Mouse (Mus musculus): ENCODE data around the gene Nln. TPM values are rescaled to one million over a fixed set of nuclear protein-coding genes. Genes with fewer than 3 reads are reported as not detected.

Gene Nln
- polyA plus RNA-seq, 1 experiment: 3.1 TPM

DNA sequence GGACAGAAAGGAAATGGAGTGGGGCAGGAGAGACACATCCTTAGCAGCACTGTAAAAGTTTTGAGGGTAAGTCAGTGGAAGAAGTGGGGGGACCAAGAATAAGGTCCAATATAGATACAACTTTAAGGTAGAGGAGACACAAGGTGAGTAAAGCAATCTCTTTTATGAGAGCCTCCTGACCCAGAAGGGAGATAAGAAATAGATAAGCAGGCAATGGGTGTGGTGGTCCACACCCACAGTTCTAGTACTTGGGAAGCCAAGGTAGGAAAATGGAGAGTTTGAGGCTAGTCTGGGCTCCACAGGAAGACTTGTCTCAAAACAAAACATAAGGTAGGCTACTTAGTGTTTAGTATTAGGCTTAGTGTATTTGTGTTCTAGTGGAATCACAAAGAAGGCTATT is 79.9 kb downstream of the Nln start:
- peaks cover 45% of the 10 kb centered on the region for H3K4me1 ChIP-seq (ENCODE audit: control insufficient read depth, insufficient read depth, insufficient read length, low read length)
- H3K4me3 ChIP-seq (ENCODE audit: low read depth, low read length): no peak overlapping the region
- H3K27me3 ChIP-seq (ENCODE audit: control insufficient read depth, insufficient read depth, low read length): no peaks in the 10 kb centered on the region
- peak overlapping the region; percentile 100 for H3K27ac ChIP-seq (ENCODE audit: insufficient read depth, low read depth, low read length)
- TF ChIP-seq POLR2A (IDR thresholded peaks at IDR 0.05; ENCODE audit: low read depth, low read length) (no peak), CTCF (IDR thresholded peaks at IDR 0.05; ENCODE audit: extremely low read depth, insufficient read length, insufficient replicate concordance, low read depth, low read length) (no peak)
- no peaks in the 10 kb centered on the region for H3K36me3 ChIP-seq (ENCODE audit: control insufficient read depth, insufficient read depth, low read length)

DNA sequence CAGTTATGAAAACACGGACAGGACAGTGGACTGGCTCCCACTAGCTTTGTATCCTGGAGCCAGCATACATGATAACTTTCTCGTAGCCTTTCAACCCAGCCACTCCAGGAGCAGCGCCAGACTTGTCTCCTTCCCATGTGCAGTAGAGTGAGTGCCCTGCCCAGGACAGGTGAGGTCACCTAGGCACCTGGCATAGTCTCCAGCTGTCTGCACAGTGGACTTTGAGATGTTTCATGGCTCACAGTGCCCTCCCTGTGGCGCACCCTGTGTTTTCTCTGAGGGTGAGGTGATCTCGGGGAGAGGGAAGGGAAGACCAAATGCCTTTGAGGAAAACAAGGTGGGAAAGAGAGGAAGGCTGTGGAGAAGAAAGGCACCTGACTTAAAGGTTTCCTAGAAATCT is 80.3 kb downstream of the Nln start:
- WGBS: 30% methylated on average over 5 of the region's 5 CpGs
- TF ChIP-seq CTCF (IDR thresholded peaks at IDR 0.05; ENCODE audit: extremely low read depth, insufficient read length, insufficient replicate concordance, low read depth, low read length) (no peak), POLR2A (IDR thresholded peaks at IDR 0.05; ENCODE audit: low read depth, low read length) (no peak)
- Histone ChIP-seq H3K36me3 (ENCODE audit: control insufficient read depth, insufficient read depth, low read length) (no peaks in the 10 kb centered on the region), H3K27ac (ENCODE audit: insufficient read depth, low read depth, low read length) (peak overlapping the region; percentile 100), H3K27me3 (ENCODE audit: control insufficient read depth, insufficient read depth, low read length) (no peaks in the 10 kb centered on the region), H3K4me3 (ENCODE audit: low read depth, low read length) (no peak overlapping the region), H3K4me1 (ENCODE audit: control insufficient read depth, insufficient read depth, insufficient read length, low read length) (peaks cover 41% of the 10 kb centered on the region)

DNA sequence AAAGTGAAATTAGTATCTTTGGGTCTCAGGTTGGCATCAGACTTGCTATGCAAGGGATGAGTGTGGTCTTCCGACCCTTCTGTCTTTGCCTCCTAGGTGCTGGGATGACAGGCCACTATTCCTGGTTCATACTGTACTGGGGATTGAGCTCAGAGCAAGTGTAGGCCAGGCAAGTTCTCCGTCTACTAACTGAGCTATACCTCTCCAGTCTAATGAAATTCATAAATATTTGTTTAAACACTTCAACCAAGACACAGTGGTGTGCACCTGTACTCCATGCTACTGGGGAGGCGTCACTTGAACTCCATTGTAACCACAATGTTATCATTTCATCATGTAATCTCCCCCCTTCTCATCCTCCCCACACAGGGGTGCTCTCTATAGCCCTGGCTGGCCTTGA is 82.9 kb downstream of the Nln start:
- no peak for TF ChIP-seq CTCF (IDR thresholded peaks at IDR 0.05; ENCODE audit: extremely low read depth, insufficient read length, insufficient replicate concordance, low read depth, low read length)
- no peak for TF ChIP-seq POLR2A (IDR thresholded peaks at IDR 0.05; ENCODE audit: low read depth, low read length)
- H3K4me3 ChIP-seq (ENCODE audit: low read depth, low read length): no peak overlapping the region
- no peaks in the 10 kb centered on the region for H3K36me3 ChIP-seq (ENCODE audit: control insufficient read depth, insufficient read depth, low read length)
- 84% methylated on average over 3 of the region's 3 CpGs for WGBS
- peaks cover 32% of the 10 kb centered on the region for H3K4me1 ChIP-seq (ENCODE audit: control insufficient read depth, insufficient read depth, insufficient read length, low read length)
- no peak overlapping the region for H3K27ac ChIP-seq (ENCODE audit: insufficient read depth, low read depth, low read length)
- no peaks in the 10 kb centered on the region for H3K27me3 ChIP-seq (ENCODE audit: control insufficient read depth, insufficient read depth, low read length)

DNA sequence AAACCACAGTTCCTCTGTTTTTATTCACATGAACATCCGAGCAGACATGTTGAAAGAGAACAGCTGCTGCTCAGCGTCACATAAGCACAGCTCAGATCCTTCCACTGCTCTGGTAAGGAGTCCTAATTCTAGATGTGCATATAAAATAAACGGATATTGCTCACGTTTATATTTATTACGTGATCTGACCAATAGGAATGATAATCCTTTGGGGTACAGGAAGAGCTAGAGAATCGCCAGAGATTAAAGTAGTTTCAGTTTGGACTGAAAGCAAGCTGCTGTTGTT is 83.8 kb downstream of the Nln start:
- no peaks in the 10 kb centered on the region for H3K36me3 ChIP-seq (ENCODE audit: control insufficient read depth, insufficient read depth, low read length)
- H3K4me1 ChIP-seq (ENCODE audit: control insufficient read depth, insufficient read depth, insufficient read length, low read length): peaks cover 31% of the 10 kb centered on the region
- 48% methylated on average over 6 of the region's 6 CpGs for WGBS
- no peaks in the 10 kb centered on the region for H3K27me3 ChIP-seq (ENCODE audit: control insufficient read depth, insufficient read depth, low read length)
- H3K4me3 ChIP-seq (ENCODE audit: low read depth, low read length): no peak overlapping the region
- peak overlapping the region; percentile 77 for H3K27ac ChIP-seq (ENCODE audit: insufficient read depth, low read depth, low read length)
- TF ChIP-seq POLR2A (IDR thresholded peaks at IDR 0.05; ENCODE audit: low read depth, low read length) (no peak), CTCF (IDR thresholded peaks at IDR 0.05; ENCODE audit: extremely low read depth, insufficient read length, insufficient replicate concordance, low read depth, low read length) (no peak)

DNA sequence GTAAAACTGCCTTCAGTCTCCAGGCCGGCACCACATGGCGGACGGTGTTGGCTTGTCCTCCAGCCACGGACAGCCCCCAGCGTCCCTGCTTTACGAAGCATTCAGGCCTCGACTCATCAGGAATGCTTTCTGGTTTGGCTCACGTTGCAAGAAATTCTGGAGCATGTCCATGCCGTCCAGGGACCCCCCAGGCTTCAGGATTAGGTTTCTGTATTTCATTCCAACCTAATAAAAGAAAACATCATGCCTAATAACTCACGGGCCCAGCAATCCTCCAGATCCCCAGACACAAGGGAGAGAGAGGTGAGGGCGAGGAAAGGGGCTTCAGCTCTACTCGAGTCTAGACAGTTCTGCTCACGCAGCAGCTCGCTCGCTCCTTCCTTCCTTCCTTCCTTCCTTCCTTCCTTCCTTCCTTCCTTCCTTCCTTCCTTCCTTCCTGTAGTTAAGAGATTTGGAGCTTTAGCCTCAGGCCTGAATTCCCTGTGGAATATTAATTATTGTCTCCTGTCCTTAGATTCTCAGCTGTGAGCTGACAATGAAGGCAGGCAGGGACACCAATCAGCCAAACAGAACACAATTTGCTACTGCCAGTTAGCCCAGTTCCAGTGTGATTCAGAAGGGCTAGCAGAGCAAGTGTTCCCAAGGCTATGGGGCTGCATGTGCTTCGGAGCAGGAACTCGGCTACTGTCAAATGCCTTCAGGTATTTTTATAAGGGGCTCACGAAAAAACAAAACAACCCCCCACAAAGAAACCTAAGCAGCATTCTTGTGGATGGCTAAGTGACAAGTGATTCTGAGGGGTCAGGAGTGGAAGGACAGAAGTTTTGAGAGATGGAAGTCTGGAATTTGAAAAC is 84.3 kb downstream of the Nln start:
- Histone ChIP-seq H3K27ac (ENCODE audit: insufficient read depth, low read depth, low read length) (peak overlapping the region; percentile 77), H3K27me3 (ENCODE audit: control insufficient read depth, insufficient read depth, low read length) (no peaks in the 10 kb centered on the region), H3K36me3 (ENCODE audit: control insufficient read depth, insufficient read depth, low read length) (no peaks in the 10 kb centered on the region), H3K4me1 (ENCODE audit: control insufficient read depth, insufficient read depth, insufficient read length, low read length) (peaks cover 28% of the 10 kb centered on the region), H3K4me3 (ENCODE audit: low read depth, low read length) (no peak overlapping the region)
- TF ChIP-seq POLR2A (IDR thresholded peaks at IDR 0.05; ENCODE audit: low read depth, low read length): no peak
- no peak for TF ChIP-seq CTCF (IDR thresholded peaks at IDR 0.05; ENCODE audit: extremely low read depth, insufficient read length, insufficient replicate concordance, low read depth, low read length)
- WGBS: 82% methylated on average over 18 of the region's 18 CpGs

DNA sequence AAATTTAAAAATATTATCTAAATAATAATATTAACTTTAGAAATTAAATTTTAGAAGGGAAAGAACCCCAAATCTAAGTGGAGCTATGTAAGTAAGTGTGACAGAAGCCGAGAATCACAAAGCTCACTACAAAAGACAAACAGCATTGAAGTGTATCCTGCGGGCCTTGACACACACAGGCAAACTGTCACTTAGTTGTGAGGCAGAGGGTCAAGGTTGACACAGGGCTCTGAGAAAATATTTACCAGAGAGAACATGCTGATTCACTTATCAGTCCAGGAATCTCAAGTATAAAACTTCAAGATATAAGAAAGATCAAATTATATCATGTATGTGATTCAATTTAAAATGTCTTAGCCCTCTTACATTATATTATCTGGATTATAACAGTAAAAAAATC is 85.1 kb downstream of the Nln start:
- Histone ChIP-seq H3K27ac (ENCODE audit: insufficient read depth, low read depth, low read length) (peak overlapping the region; percentile 47; the same call in 1 of the 2 replicates), H3K36me3 (ENCODE audit: control insufficient read depth, insufficient read depth, low read length) (no peaks in the 10 kb centered on the region), H3K27me3 (ENCODE audit: control insufficient read depth, insufficient read depth, low read length) (no peaks in the 10 kb centered on the region), H3K4me1 (ENCODE audit: control insufficient read depth, insufficient read depth, insufficient read length, low read length) (peaks cover 25% of the 10 kb centered on the region), H3K4me3 (ENCODE audit: low read depth, low read length) (no peak overlapping the region)
- 63% methylated on average over 2 of the region's 2 CpGs for WGBS
- TF ChIP-seq POLR2A (IDR thresholded peaks at IDR 0.05; ENCODE audit: low read depth, low read length) (no peak), CTCF (IDR thresholded peaks at IDR 0.05; ENCODE audit: extremely low read depth, insufficient read length, insufficient replicate concordance, low read depth, low read length) (no peak)

DNA sequence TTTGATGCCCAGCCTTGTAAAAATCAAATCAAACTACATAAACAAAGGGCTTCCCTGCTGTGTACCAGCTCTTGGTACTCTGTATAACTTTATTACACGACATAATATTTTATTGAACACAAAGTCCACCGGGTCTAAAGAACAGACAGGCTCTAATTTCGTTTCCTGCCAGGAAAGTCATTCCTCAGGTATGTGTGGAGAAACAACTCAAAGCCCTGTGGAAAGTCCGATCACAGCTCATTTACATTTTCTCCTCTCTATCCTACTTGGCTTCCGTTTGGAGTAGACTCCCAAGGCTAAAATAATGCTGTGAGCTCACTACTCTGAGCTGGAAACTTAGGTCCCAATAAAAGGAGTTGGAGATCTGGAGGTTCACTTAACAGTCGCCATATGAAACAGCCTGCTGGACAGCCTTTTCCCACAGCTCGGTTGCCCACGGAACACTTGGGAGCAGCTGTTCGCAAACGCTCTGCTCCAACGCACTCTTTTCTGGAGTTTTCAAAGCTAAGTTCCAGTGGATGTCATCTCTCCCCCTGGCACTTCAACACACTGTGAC is 86.0 kb downstream of the Nln start:
- H3K36me3 ChIP-seq (ENCODE audit: control insufficient read depth, insufficient read depth, low read length): no peaks in the 10 kb centered on the region
- TF ChIP-seq POLR2A (IDR thresholded peaks at IDR 0.05; ENCODE audit: low read depth, low read length) (no peak), CTCF (IDR thresholded peaks at IDR 0.05; ENCODE audit: extremely low read depth, insufficient read length, insufficient replicate concordance, low read depth, low read length) (no peak)
- H3K27me3 ChIP-seq (ENCODE audit: control insufficient read depth, insufficient read depth, low read length): no peaks in the 10 kb centered on the region
- H3K27ac ChIP-seq (ENCODE audit: insufficient read depth, low read depth, low read length): peak overlapping the region; percentile 97
- H3K4me3 ChIP-seq (ENCODE audit: low read depth, low read length): peak overlapping the region; percentile 45
- peaks cover 24% of the 10 kb centered on the region for H3K4me1 ChIP-seq (ENCODE audit: control insufficient read depth, insufficient read depth, insufficient read length, low read length)
- 16% methylated on average over 11 of the region's 11 CpGs for WGBS
